Mouse (Mus musculus): ENCODE results near the gene Cnn3.

Gene Cnn3

GRCm38 (mm10) chr3:121490941-121491340, 64.6 kb downstream of the Cnn3 start:
- no peak for DNase-seq (ENCODE audit: low read depth, low spot score)

- DNase-seq (ENCODE audit: low read depth, low spot score), result peak; percentile 51
Measured at GRCm38 (mm10) chr3:121492026-121492425, 65.7 kb downstream of the Cnn3 start.

DNA sequence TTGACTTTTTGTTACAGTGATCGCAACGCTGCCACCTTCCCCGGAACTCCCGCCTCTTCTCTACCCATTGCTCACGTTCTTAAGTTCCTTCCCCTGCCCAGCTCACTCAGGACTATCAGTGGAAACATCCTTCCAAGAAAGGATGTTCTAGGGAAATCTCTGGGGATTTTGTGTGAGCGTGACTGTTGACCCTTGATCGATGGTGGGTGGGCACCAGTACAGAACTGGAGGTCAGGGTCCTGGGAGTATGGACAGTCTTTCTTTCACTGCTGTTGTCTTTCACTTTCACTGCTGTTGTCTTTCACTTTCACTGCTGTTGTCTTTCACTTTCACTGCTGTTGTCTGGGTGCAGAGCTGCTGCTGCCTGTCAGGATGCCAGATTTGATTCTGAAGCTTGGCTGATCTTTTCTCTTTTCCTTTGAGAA, 67.7 kb downstream of the Cnn3 start:
- no peak for DNase-seq (ENCODE audit: low read depth, low spot score)

DNA sequence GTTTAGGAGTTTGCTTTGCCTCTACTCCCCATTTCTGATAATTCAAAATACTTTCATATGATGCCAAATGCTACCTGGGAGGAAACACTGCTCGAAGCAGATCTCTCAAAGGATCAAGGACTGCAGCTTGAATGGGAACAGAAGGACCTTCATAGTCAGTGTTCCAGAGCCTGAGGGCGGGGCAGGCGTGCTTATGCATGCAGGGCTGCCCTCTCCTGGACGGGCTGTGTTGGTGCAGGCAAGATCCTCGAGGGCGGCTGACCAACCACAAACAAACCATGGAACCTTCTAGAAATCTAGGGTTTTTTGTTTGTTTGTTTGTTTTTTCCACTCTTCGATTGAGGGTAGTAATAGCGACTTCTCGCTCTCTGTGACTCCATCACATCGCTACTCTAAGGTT, 73.9 kb downstream of the Cnn3 start:
- peak; percentile 58 for DNase-seq (ENCODE audit: low read depth, low spot score)

DNA sequence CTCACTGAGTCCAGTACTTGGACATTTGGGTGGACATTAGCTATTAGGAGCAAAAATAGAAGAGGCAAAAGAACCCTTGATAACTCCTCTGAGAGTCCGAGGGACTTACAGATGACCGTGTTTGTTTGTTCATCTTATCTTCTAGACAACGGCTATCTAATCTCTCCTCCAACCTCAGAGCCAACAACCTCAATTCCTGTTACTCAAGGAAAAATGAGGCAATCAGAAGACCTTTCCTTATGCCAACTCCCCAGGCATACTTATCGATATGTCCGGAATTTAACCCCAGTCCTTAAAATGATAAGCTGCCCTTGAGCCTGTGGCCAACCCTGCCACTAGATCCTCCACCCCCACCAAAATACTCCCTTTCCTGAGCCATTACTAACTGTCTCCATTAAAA, 74.4 kb downstream of the Cnn3 start:
- no peak for DNase-seq (ENCODE audit: low read depth, low spot score)

- DNase-seq (ENCODE audit: low read depth, low spot score), result no peak
Measured at GRCm38 (mm10) chr3:121504927-121505487, 78.7 kb downstream of the Cnn3 start.

- DNase-seq (ENCODE audit: low read depth, low spot score), result no peak
Measured at GRCm38 (mm10) chr3:121506175-121506574, 79.9 kb downstream of the Cnn3 start.

GRCm38 (mm10) chr3:121506756-121507155, 80.5 kb downstream of the Cnn3 start:
- DNase-seq (ENCODE audit: low read depth, low spot score), result no peak

- DNase-seq (ENCODE audit: low read depth, low spot score), result no peak
Measured at GRCm38 (mm10) chr3:121507678-121508077, 81.4 kb downstream of the Cnn3 start.
